Mouse (Mus musculus) MEL (cell line): ENCODE data around the gene Cdhr4. TPM values are rescaled to one million over a fixed set of nuclear protein-coding genes. Genes with fewer than 3 reads are reported as not detected.

ENCODE experiments used
- DNase-seq: peaks from one replicate; pipeline ENCODE4 v3.0.0; 2011; ENCODE audit warnings: low read depth, low spot score
- H3K27ac ChIP-seq: 2 replicates; pipeline ENCODE4 v1.5.1; 2012; ENCODE audit warnings: low read depth, mild to moderate bottlenecking, control low read depth, low read length, moderate library complexity; ENCODE audit not compliant: control insufficient read depth
- H3K27me3 ChIP-seq, 2 experiments: fragments of 150-350 bp in 1 of 2; sonication (generic) in 1 of 2; 2 replicates each; pipeline ENCODE4 v1.6.1; 2012; ENCODE audit warnings: low read length in 2 of 2, mild to moderate bottlenecking in 2 of 2, improper control_type of control experiment in 1 of 2, moderate library complexity in 1 of 2; ENCODE audit not compliant: insufficient read depth in 2 of 2, control insufficient read depth in 1 of 2
- H3K36me3 ChIP-seq, 2 experiments: 2 replicates each; pipeline ENCODE4 v1.6.1; 2012 to 2014; ENCODE audit warnings: low read length in 2 of 2, improper control_type of control experiment in 1 of 2, inconsistent platforms in 1 of 2, mild to moderate bottlenecking in 1 of 2; ENCODE audit not compliant: insufficient read depth in 2 of 2, control insufficient read depth in 1 of 2
- H3K4me1 ChIP-seq, 2 experiments: fragments of 150-350 bp in 1 of 2; sonication (generic) in 1 of 2; 2 replicates each; pipeline ENCODE4 v1.6.1; 2012; ENCODE audit warnings: low read length in 2 of 2, improper control_type of control experiment in 1 of 2, mild to moderate bottlenecking in 1 of 2; ENCODE audit not compliant: insufficient read depth in 2 of 2, control insufficient read depth in 1 of 2
- H3K4me3 ChIP-seq, 2 experiments: fragments of 150-350 bp in 1 of 2; sonication (generic) in 1 of 2; 2 replicates each; pipeline ENCODE4 v1.5.1; 2012; ENCODE audit warnings: low read depth in 2 of 2, low read length in 2 of 2, mild to moderate bottlenecking in 2 of 2, moderate library complexity in 2 of 2, control low read depth in 1 of 2, improper control_type of control experiment in 1 of 2; ENCODE audit not compliant: control insufficient read depth in 1 of 2, insufficient read depth in 1 of 2
- H3K79me2 ChIP-seq: 2 replicates; pipeline ENCODE4 v1.6.1; 2012; ENCODE audit warnings: mild to moderate bottlenecking, low read length, moderate library complexity; ENCODE audit not compliant: control insufficient read depth, poor library complexity, insufficient read depth
- H3K9ac ChIP-seq: 2 replicates; pipeline ENCODE4 v1.6.1; 2012; ENCODE audit warnings: low read depth, mild to moderate bottlenecking, control low read depth, low read length, moderate library complexity; ENCODE audit not compliant: control insufficient read depth, poor library complexity, severe bottlenecking
- H3K9me3 ChIP-seq: fragments of 150-350 bp; sonication (generic); replicated peaks from 2 replicates; pipeline ENCODE4 v1.6.1; 2012; ENCODE audit warnings: mild to moderate bottlenecking, low read length, improper control_type of control experiment, moderate library complexity; ENCODE audit not compliant: insufficient read depth
- BHLHE40 ChIP-seq: IDR thresholded peaks from 2 replicates; pipeline ENCODE4 v1.6.1; 2012; ENCODE audit warnings: low read depth, mild to moderate bottlenecking, inconsistent platforms, low read length, improper control_type of control experiment, borderline replicate concordance
- CHD1 ChIP-seq: IDR thresholded peaks from 2 replicates; pipeline ENCODE4 v1.6.1; 2012; ENCODE audit warnings: low read depth, mild to moderate bottlenecking, inconsistent platforms, low read length, improper control_type of control experiment
- E2F4 ChIP-seq: IDR thresholded peaks from 2 replicates; pipeline ENCODE4 v1.6.1; 2011; ENCODE audit warnings: low read depth, low read length, improper control_type of control experiment, borderline replicate concordance
- ELF1 ChIP-seq: IDR thresholded peaks from 2 replicates; pipeline ENCODE4 v1.6.1; 2014; ENCODE audit warnings: low read depth, mild to moderate bottlenecking, inconsistent platforms, low read length, improper control_type of control experiment, moderate library complexity
- ETS1 ChIP-seq: IDR thresholded peaks from 2 replicates; pipeline ENCODE4 v1.6.1; 2012; ENCODE audit warnings: low read depth, mild to moderate bottlenecking, inconsistent platforms, low read length, improper control_type of control experiment, moderate library complexity
- HCFC1 ChIP-seq: IDR thresholded peaks from 2 replicates; pipeline ENCODE4 v1.6.1; 2012; ENCODE audit warnings: low read depth, mild to moderate bottlenecking, inconsistent platforms, low read length, improper control_type of control experiment, moderate library complexity
- MAX ChIP-seq: IDR thresholded peaks from 2 replicates; pipeline ENCODE4 v1.6.1; 2011; ENCODE audit warnings: low read length, improper control_type of control experiment
- MAZ ChIP-seq: IDR thresholded peaks from 2 replicates; pipeline ENCODE4 v1.6.1; 2012; ENCODE audit warnings: low read depth, mild to moderate bottlenecking, inconsistent platforms, low read length, improper control_type of control experiment
- MEF2A ChIP-seq: IDR thresholded peaks from 2 replicates; pipeline ENCODE4 v1.6.1; 2014; ENCODE audit warnings: low read depth, mild to moderate bottlenecking, inconsistent platforms, low read length, improper control_type of control experiment; ENCODE audit not compliant: poor library complexity, insufficient replicate concordance, severe bottlenecking; ENCODE audit errors: extremely low read depth
- MXI1 ChIP-seq: IDR thresholded peaks from 2 replicates; pipeline ENCODE4 v1.6.1; 2011; ENCODE audit warnings: mild to moderate bottlenecking, low read depth, low read length, improper control_type of control experiment
- MYC ChIP-seq: IDR thresholded peaks from 2 replicates; pipeline ENCODE4 v1.6.1; 2011; ENCODE audit warnings: low read depth, mild to moderate bottlenecking, low read length, improper control_type of control experiment, moderate library complexity
- NELFE ChIP-seq: IDR thresholded peaks from 2 replicates; pipeline ENCODE4 v1.6.1; 2011; ENCODE audit warnings: low read depth, low read length, improper control_type of control experiment
- POLR2A ChIP-seq, 2 experiments: IDR thresholded peaks; 2 replicates each; pipeline ENCODE4 v1.6.1; 2011 to 2012; ENCODE audit warnings: low read length in 2 of 2, mild to moderate bottlenecking in 2 of 2, control low read depth in 1 of 2, improper control_type of control experiment in 1 of 2, low read depth in 1 of 2, moderate library complexity in 1 of 2; ENCODE audit not compliant: control insufficient read depth in 1 of 2, insufficient read depth in 1 of 2, poor library complexity in 1 of 2
- POLR2AphosphoS2 ChIP-seq: IDR thresholded peaks from 2 replicates; pipeline ENCODE4 v1.6.1; 2011; ENCODE audit warnings: low read length, improper control_type of control experiment
- POLR2AphosphoS5 ChIP-seq: IDR thresholded peaks from 2 replicates; pipeline ENCODE4 v1.6.1; 2012; ENCODE audit warnings: low read depth, borderline replicate concordance, mild to moderate bottlenecking, inconsistent platforms, low read length, moderate library complexity, mixed read lengths
- RCOR1 ChIP-seq: IDR thresholded peaks from 2 replicates; pipeline ENCODE4 v1.6.1; 2012; ENCODE audit warnings: low read depth, mild to moderate bottlenecking, inconsistent platforms, low read length, improper control_type of control experiment
- SIN3A ChIP-seq: IDR thresholded peaks from 2 replicates; pipeline ENCODE4 v1.6.1; 2012; ENCODE audit warnings: low read length, improper control_type of control experiment, inconsistent platforms
- TAL1 ChIP-seq: IDR thresholded peaks from 2 replicates; pipeline ENCODE4 v1.6.1; 2012; ENCODE audit warnings: mild to moderate bottlenecking, inconsistent platforms, low read length, moderate library complexity, mixed read lengths
- TBP ChIP-seq: IDR thresholded peaks from 2 replicates; pipeline ENCODE4 v1.8.0; 2011; ENCODE audit warnings: low read depth, low read length, improper control_type of control experiment
- ZMIZ1 ChIP-seq: IDR thresholded peaks from 2 replicates; pipeline ENCODE4 v1.6.1; 2012; ENCODE audit warnings: low read depth, mild to moderate bottlenecking, inconsistent platforms, low read length, improper control_type of control experiment, moderate library complexity
- polyA plus RNA-seq, 2 experiments: library from polyadenylated mRNA; stranded (reverse) in 1 of 2; unstranded in 1 of 2; fragments of >175 nt in 1 of 2; fragments of >200 nt in 1 of 2; gene quantifications; 2 replicates each; pipeline versions ENCODE4 v1.2.1 to v1.2.4; 2012; ENCODE audit warnings: low replicate concordance in 2 of 2, low read depth in 1 of 2; ENCODE audit not compliant: insufficient read length in 2 of 2, insufficient read depth in 1 of 2, missing spikeins in 1 of 2
- total RNA-seq: library from RNA; depleted of rRNA; stranded (reverse); fragments of 300-350 nt; gene quantifications from 2 replicates; pipeline ENCODE4 v1.2.3, GENCODE M21; 2012; rRNA removed

Cdhr4 gene
- total and polyA plus RNA-seq, 3 experiments: 1.5 to 4.4 TPM; not detected in 1

- H3K36me3 ChIP-seq: peaks cover 0 to 6% of the 10 kb centered on the region in 2 experiments; a peak in 3 of 4 replicates
These were observed 56.3 kb downstream of the Cdhr4 start for GRCm38 (mm10) chr9:108048566-108048955.

GRCm38 (mm10) chr9:108049016-108049455 lies 56.7 kb downstream of the Cdhr4 start, which contains the start of gene Gmppb:
Gene Gmppb (plus strand): TSS chr9:108049242.
- TF ChIP-seq POLR2AphosphoS2 (peak; percentile 45; the same call in 1 of the 2 replicates), TAL1 (no peak), POLR2AphosphoS5 (no peak), MAZ (0 out of 2 replicates have a peak, but pooled peaks have one; percentile 42), SIN3A (peak; percentile 96), NELFE (peak; percentile 77), RCOR1 (no peak), ZMIZ1 (0 out of 2 replicates have a peak, but pooled peaks have one; percentile 70), POLR2A (IDR thresholded peaks at IDR 0.05; ENCODE audit: control insufficient read depth in 1 of 2, insufficient read depth in 1 of 2, low read depth in 1 of 2, low read length in 2 of 2, poor library complexity in 1 of 2) (peak; percentile 54 to 76; a peak in 2 of 4 replicates), HCFC1 (peak; percentile 86), CHD1 (no peak), TBP (peak; percentile 62; the same call in 1 of the 2 replicates), MAX (peak; percentile 58), ELF1 (peak; percentile 90), BHLHE40 (no peak), MYC (no peak), MEF2A (no peak), ETS1 (peak; percentile 47; the same call in 1 of the 2 replicates), MXI1 (peak; percentile 75), E2F4 (no peak)
- TF ChIP-seq, all 39 proteins: peak for 12
- no peaks in the 10 kb centered on the region for H3K9me3 ChIP-seq
- peaks cover 0 to 6% of the 10 kb centered on the region in 2 experiments; a peak in 3 of 4 replicates for H3K36me3 ChIP-seq
- peak within 1 kb of the TSS; percentile 89 for H3K9ac ChIP-seq
- peak within 1 kb of the TSS; percentile 89 to 98 for H3K4me3 ChIP-seq
- H3K79me2 ChIP-seq: peaks cover 10% of the 10 kb centered on the region
- peaks cover 2 to 17% of the 10 kb centered on the region in 2 experiments for H3K4me1 ChIP-seq
- no peaks in the 10 kb centered on the region for H3K27me3 ChIP-seq
- peak within 1 kb of the TSS; percentile 81 for H3K27ac ChIP-seq
- DNase-seq: peak; percentile 98

More at GRCm38 (mm10) chr9:108048566-108048955, 56.3 kb downstream of the Cdhr4 start:
- peak overlapping the region; percentile 81 for H3K27ac ChIP-seq
- peak overlapping the region; percentile 66 to 68 for H3K4me3 ChIP-seq
- no peak for DNase-seq
- peaks cover 2 to 17% of the 10 kb centered on the region in 2 experiments for H3K4me1 ChIP-seq
- no peaks in the 10 kb centered on the region for H3K27me3 ChIP-seq
- TF ChIP-seq ETS1 (no peak), MYC (0 out of 2 replicates have a peak, but pooled peaks have one; percentile 12)
- no peaks in the 10 kb centered on the region for H3K9me3 ChIP-seq
- peak overlapping the region; percentile 78 for H3K9ac ChIP-seq
- H3K79me2 ChIP-seq: peaks cover 10% of the 10 kb centered on the region

Other genes with a start within 250 kb of the Cdhr4 start
- 80.2 and 87.6 TPM in 2 replicates for gene Rbm5, start 221.5 kb upstream of the Cdhr4 start, total RNA-seq
- 100 to 1,000 TPM; 125 to 143 TPM for gene Rbm5, start 221.5 kb upstream of the Cdhr4 start, polyA plus RNA-seq
- 54.2 and 55.8 TPM in 2 replicates for gene Rbm6, start 119.3 kb upstream of the Cdhr4 start, total RNA-seq
- 100 to 1,000 TPM in 1 of 2 experiments, 10 to 100 TPM in 1; 55.7 to 521 TPM for gene Rbm6, start 119.3 kb upstream of the Cdhr4 start, polyA plus RNA-seq
- 10.1 and 11.5 TPM in 2 replicates for gene Mon1a, start 104.3 kb upstream of the Cdhr4 start, total RNA-seq
- 10 to 100 TPM in 1 of 2 experiments, not detected in 1; 13.5 TPM for gene Mon1a, start 104.3 kb upstream of the Cdhr4 start, polyA plus RNA-seq
- gene Mst1r, start 85.6 kb upstream of the Cdhr4 start, total RNA-seq: 136 and 149 TPM in 2 replicates
- gene Mst1r, start 85.6 kb upstream of the Cdhr4 start, polyA plus RNA-seq: 100 to 1,000 TPM in 1 of 2 experiments, not detected in 1; 133 TPM
- not detected in 2 replicates for gene Actl11, start 64.0 kb upstream of the Cdhr4 start, total RNA-seq
- gene Actl11, start 64.0 kb upstream of the Cdhr4 start, polyA plus RNA-seq: not detected
- gene Camkv, start 56.8 kb upstream of the Cdhr4 start, total RNA-seq: 0.08 and 0.39 TPM in 2 replicates
- gene Camkv, start 56.8 kb upstream of the Cdhr4 start, polyA plus RNA-seq: under 1 TPM in 1 of 2 experiments, not detected in 1; 0.14 TPM
- gene Traip, start 42.4 kb upstream of the Cdhr4 start, total RNA-seq: 37.3 and 43.6 TPM in 2 replicates
- gene Traip, start 42.4 kb upstream of the Cdhr4 start, polyA plus RNA-seq: 10 to 100 TPM in 1 of 2 experiments, not detected in 1; 65.2 TPM
- gene Uba7, start 17.0 kb upstream of the Cdhr4 start, total RNA-seq: 15.8 and 18.1 TPM in 2 replicates
- gene Uba7, start 17.0 kb upstream of the Cdhr4 start, polyA plus RNA-seq: 10 to 100 TPM in 1 of 2 experiments, not detected in 1; 44.1 TPM
- 0.26 and 0.35 TPM in 2 replicates for gene Gm20661, start 9.4 kb upstream of the Cdhr4 start, total RNA-seq
- gene Gm20661, start 9.4 kb upstream of the Cdhr4 start, polyA plus RNA-seq: under 1 TPM in 1 of 2 experiments, not detected in 1; 0.85 TPM
- 54.1 and 65.3 TPM in 2 replicates for gene Inka1, start 6.6 kb upstream of the Cdhr4 start, total RNA-seq
- 10 to 100 TPM in 1 of 2 experiments, not detected in 1; 60.7 TPM for gene Inka1, start 6.6 kb upstream of the Cdhr4 start, polyA plus RNA-seq
- gene Gm20662, start 3.9 kb downstream of the Cdhr4 start, total RNA-seq: 0.62 and 0.73 TPM in 2 replicates
- 1 to 10 TPM in 1 of 2 experiments, not detected in 1; 1.2 TPM for gene Gm20662, start 3.9 kb downstream of the Cdhr4 start, polyA plus RNA-seq
- 35.5 and 37.2 TPM in 2 replicates for gene Ip6k1, start 10.0 kb downstream of the Cdhr4 start, total RNA-seq
- 10 to 100 TPM; 31.8 to 59.1 TPM for gene Ip6k1, start 10.0 kb downstream of the Cdhr4 start, polyA plus RNA-seq
- gene Gmppb, start 56.7 kb downstream of the Cdhr4 start, total RNA-seq: 38.1 and 50.4 TPM in 2 replicates
- gene Gmppb, start 56.7 kb downstream of the Cdhr4 start, polyA plus RNA-seq: 10 to 100 TPM in 1 of 2 experiments, not detected in 1; 26.2 TPM
- 1.2 and 2.2 TPM in 2 replicates for gene Amigo3, start 60.7 kb downstream of the Cdhr4 start, total RNA-seq
- 1 to 10 TPM in 1 of 2 experiments, not detected in 1; 3.4 TPM for gene Amigo3, start 60.7 kb downstream of the Cdhr4 start, polyA plus RNA-seq
- 1.6 and 4.6 TPM in 2 replicates for gene Mst1, start 87.9 kb downstream of the Cdhr4 start, total RNA-seq
- 1 to 10 TPM in 1 of 2 experiments, not detected in 1; 10.0 TPM for gene Mst1, start 87.9 kb downstream of the Cdhr4 start, polyA plus RNA-seq
- 24.9 and 28.5 TPM in 2 replicates for gene Rnf123, start 90.8 kb downstream of the Cdhr4 start, total RNA-seq
- 10 to 100 TPM in 1 of 2 experiments, not detected in 1; 74.8 TPM for gene Rnf123, start 90.8 kb downstream of the Cdhr4 start, polyA plus RNA-seq
- gene Apeh, start 102.1 kb downstream of the Cdhr4 start, total RNA-seq: 57.5 and 76.1 TPM in 2 replicates
- gene Apeh, start 102.1 kb downstream of the Cdhr4 start, polyA plus RNA-seq: 10 to 100 TPM in 1 of 2 experiments, not detected in 1; 69.0 TPM
- gene Bsn, start 197.9 kb downstream of the Cdhr4 start, total RNA-seq: 2.7 and 3.5 TPM in 2 replicates
- gene Bsn, start 197.9 kb downstream of the Cdhr4 start, polyA plus RNA-seq: 1 to 10 TPM in 1 of 2 experiments, not detected in 1; 5.6 TPM